Mouse (Mus musculus) layer of hippocampus, adult 8-10 months (tissue): ENCODE data around the gene Tas2r138. TPM values are rescaled to one million over a fixed set of nuclear protein-coding genes. Genes with fewer than 3 reads are reported as not detected.

Experiments used
- total RNA-seq, 4 experiments: library from RNA; stranded (reverse); gene quantifications; 2 replicates each; pipeline ENCODE4 v1.2.4; 2022

Tas2r138 gene
- total RNA-seq, 4 experiments from 2014 or later = not detected

Other genes with a start within 250 kb of the Tas2r138 start
- gene E330009J07Rik, start 177.2 kb downstream of the Tas2r138 start, total RNA-seq = 10 to 100 TPM; 40.4 to 53.1 (median 45.7) TPM
- under 1 TPM in 1 of 4 experiments, not detected in 3; 0.16 TPM for gene Wee2, start 174.2 kb downstream of the Tas2r138 start, total RNA-seq
- gene Ssbp1, start 142.0 kb downstream of the Tas2r138 start, total RNA-seq = 10 to 100 TPM; 26.2 to 35.5 (median 32.6) TPM
- not detected for gene Tas2r137, start 122.1 kb downstream of the Tas2r138 start, total RNA-seq
- gene Tas2r108, start 119.8 kb downstream of the Tas2r138 start, total RNA-seq = under 1 TPM in 1 of 4 experiments, not detected in 3; 0.33 TPM
- not detected for gene Prss37, start 93.8 kb downstream of the Tas2r138 start, total RNA-seq
- not detected for gene Olfr461, start 58.3 kb downstream of the Tas2r138 start, total RNA-seq
- not detected for gene Olfr460, start 43.8 kb downstream of the Tas2r138 start, total RNA-seq
- gene Clec5a, start 27.5 kb downstream of the Tas2r138 start, total RNA-seq = 1 to 10 TPM in 3 of 4 experiments, under 1 TPM in 1; 0.75 to 7.2 (median 4.1) TPM
- gene Mgam, start 15.5 kb upstream of the Tas2r138 start, total RNA-seq = not detected